Mouse (Mus musculus) embryo, embryonic 11.5 days (tissue): Measurements from ENCODE around the gene Mdh1b.

ENCODE experiments used
- DNase-seq: peaks from one replicate; pipeline ENCODE4 v3.0.0-alpha.2; 2012; ENCODE audit warnings: low read depth, low spot score

The Mdh1b gene

GRCm38 (mm10) chr1:63658016-63658415 lies 72.1 kb downstream of the Mdh1b start:
- peak; percentile 76 for DNase-seq
